ENCODE assay signal across 27 mouse cellular contexts in genomic region chr16:38375182-38375581, GRCm38 (mm10). TPM values are rescaled to one million over a fixed set of nuclear protein-coding genes. Genes with fewer than 3 reads are reported as not detected.
DNase-seq lines count a peak whose midpoint lies in the region; ATAC-seq lines count a peak whose summit lies in the region.
"Had no signal": no experiment of that assay in that cellular context is flagged by ENCODE, and none has a peak within 500 bp of the region (broad histone marks: within the 10 kb centered on the region; RNA-seq: fewer than 3 reads in every experiment).

No protein-coding gene starts in this region.

- no peak for ATAC-seq in heart, embryonic 13.5 days (ENCODE audit: extremely low read depth, insufficient number of reproducible peaks, low FRiP score, low TSS enrichment)
- no peak; the same call in 1 of the 2 replicates for ATAC-seq in liver, embryonic 11.5 days (replicated peaks; ENCODE audit: low FRiP score)
- ATAC-seq in liver, embryonic 12.5 days, result peak; percentile 22; the same call in 1 of the 2 replicates
- ATAC-seq: hindbrain, postnatal 0 days; intestine, postnatal 0 days; midbrain, embryonic 13.5 days had no signal

- H3K27me3 ChIP-seq in heart, embryonic 13.5 days (replicated peaks), result no peaks in the 10 kb centered on the region
- H3K27me3 ChIP-seq in liver, embryonic 11.5 days (replicated peaks; ENCODE audit: control insufficient read depth, insufficient read depth, low read length), result no peaks in the 10 kb centered on the region
- no peaks in the 10 kb centered on the region for H3K27me3 ChIP-seq in liver, embryonic 12.5 days (replicated peaks)
- H3K27me3 ChIP-seq: kidney, embryonic 15.5 days; midbrain, embryonic 13.5 days; neural tube, embryonic 12.5 days had no signal

- peaks cover 90% of the 10 kb centered on the region for H3K36me3 ChIP-seq in heart, embryonic 13.5 days
- no peaks in the 10 kb centered on the region for H3K36me3 ChIP-seq in liver, embryonic 11.5 days (ENCODE audit: control insufficient read depth, insufficient read depth, low read length)
- H3K36me3 ChIP-seq in liver, embryonic 12.5 days, result peaks cover 23% of the 10 kb centered on the region
- H3K36me3 ChIP-seq: forebrain, embryonic 10.5 days; kidney, embryonic 15.5 days; midbrain, embryonic 13.5 days; neural tube, embryonic 12.5 days had no signal

- H3K4me3 ChIP-seq in heart, embryonic 13.5 days, result peak overlapping the region; percentile 14; the same call in 1 of the 2 replicates
- peak overlapping the region; percentile 36 for H3K4me3 ChIP-seq in liver, embryonic 11.5 days (ENCODE audit: low read depth, low read length)
- peak overlapping the region; percentile 63 for H3K4me3 ChIP-seq in liver, embryonic 12.5 days
- H3K4me3 ChIP-seq: forebrain, embryonic 10.5 days; kidney, embryonic 15.5 days; midbrain, embryonic 13.5 days; neural tube, embryonic 12.5 days had no signal

- peak overlapping the region; percentile 70 for H3K9ac ChIP-seq in heart, embryonic 13.5 days
- peak overlapping the region; percentile 39 for H3K9ac ChIP-seq in liver, embryonic 11.5 days (ENCODE audit: low read depth, low read length)
- peak overlapping the region; percentile 70 for H3K9ac ChIP-seq in liver, embryonic 12.5 days
- H3K9ac ChIP-seq: kidney, embryonic 15.5 days; neural tube, embryonic 12.5 days had no signal

- intact Hi-C loops in heart, postnatal 10 days (cut with DNase I), result no loop called here

- peaks cover 85% of the 10 kb centered on the region for H3K4me1 ChIP-seq in heart, embryonic 13.5 days
- peaks cover 61% of the 10 kb centered on the region for H3K4me1 ChIP-seq in liver, embryonic 11.5 days (replicated peaks; ENCODE audit: control insufficient read depth, insufficient read depth, low read length)
- peaks cover 88% of the 10 kb centered on the region for H3K4me1 ChIP-seq in liver, embryonic 12.5 days

- WGBS in heart, embryonic 13.5 days, result 37% methylated on average over 7 of the region's 7 CpGs
- 41% methylated on average over 7 of the region's 7 CpGs for WGBS in liver, embryonic 11.5 days
- 18% methylated on average over 7 of the region's 7 CpGs for WGBS in liver, embryonic 12.5 days (ENCODE audit: insufficient replicate concordance)

- peak overlapping the region; percentile 59 for H3K4me2 ChIP-seq in heart, embryonic 13.5 days
- peak overlapping the region; percentile 58 for H3K4me2 ChIP-seq in liver, embryonic 11.5 days
- peak overlapping the region; percentile 70 for H3K4me2 ChIP-seq in liver, embryonic 12.5 days
- H3K4me2 ChIP-seq: midbrain, embryonic 13.5 days; neural tube, embryonic 12.5 days had no signal

- DNase-seq in heart, postnatal 10 days, result no peak
- DNase-seq in liver, embryonic 11.5 days (ENCODE audit: low spot score), result no peak
- DNase-seq in liver, result no peak
- no peak for DNase-seq in spleen, postnatal 14 days (ENCODE audit: low spot score in 2 of 2)
- no peak for DNase-seq in layer of hippocampus, adult 18-20 months (ENCODE audit: low spot score in 2 of 2)
- DNase-seq: adrenal gland, postnatal 14 days; cerebellum, adult 11 months; cerebellum, postnatal 10 days; kidney, postnatal 4 days; right cerebral cortex, postnatal 4 days; thymus, postnatal 14 days had no signal

- peak overlapping the region; percentile 46 for H3K27ac ChIP-seq in heart, embryonic 13.5 days (replicated peaks)
- H3K27ac ChIP-seq in liver, embryonic 11.5 days (ENCODE audit: low read depth, low read length), result peak overlapping the region; percentile 47; the same call in 1 of the 2 replicates
- peak overlapping the region; percentile 75 for H3K27ac ChIP-seq in liver, embryonic 12.5 days
- H3K27ac ChIP-seq: forebrain, embryonic 10.5 days; kidney, embryonic 15.5 days; macrophage; midbrain, embryonic 13.5 days; neural tube, embryonic 12.5 days had no signal

- no peaks in the 10 kb centered on the region for H3K9me3 ChIP-seq in heart, embryonic 13.5 days
- H3K9me3 ChIP-seq in liver, embryonic 11.5 days (ENCODE audit: control insufficient read depth, low read length), result no peaks in the 10 kb centered on the region
- H3K9me3 ChIP-seq in liver, embryonic 12.5 days (replicated peaks), result no peaks in the 10 kb centered on the region
- H3K9me3 ChIP-seq: forebrain, embryonic 10.5 days; kidney, embryonic 15.5 days; midbrain, embryonic 13.5 days; neural tube, embryonic 12.5 days had no signal

RNA-seq across cellular contexts. Expression of gene Popdc2, which starts 13.2 kb away (rescaled TPM):
- polyA plus RNA-seq in heart, embryonic 13.5 days (2015; fragmentation: Nextera tagmentation; extraction: Ambion mirVana), result 298 and 317 TPM in 2 replicates
- total RNA-seq in heart, postnatal 10 days (2021), result 100 to 1,000 TPM; 675 to 721 TPM
- polyA plus RNA-seq in liver, embryonic 11.5 days (2014; fragmentation: Nextera tagmentation; extraction: Ambion mirVana), result 14.8 and 15.8 TPM in 2 replicates
- polyA plus RNA-seq in liver, embryonic 12.5 days (2016; fragmentation: Nextera tagmentation; extraction: Ambion mirVana), result 20.3 and 24.8 TPM in 2 replicates
- total RNA-seq in layer of hippocampus, adult 18-20 months (2021), result under 1 TPM; 0.20 to 0.66 TPM
- total RNA-seq: granulocyte monocyte progenitor cell, adult 5-6 weeks had no signal
- polyA plus RNA-seq: macrophage had no signal

RNA-seq across cellular contexts. Expression of gene Gm21987, which starts 28.3 kb away (rescaled TPM):
- 5.1 and 5.7 TPM in 2 replicates for polyA plus RNA-seq in heart, embryonic 13.5 days (2015; fragmentation: Nextera tagmentation; extraction: Ambion mirVana)
- not detected for total RNA-seq in heart, postnatal 10 days (2021)
- polyA plus RNA-seq in liver, embryonic 11.5 days (2014; fragmentation: Nextera tagmentation; extraction: Ambion mirVana), result not detected in 2 replicates
- polyA plus RNA-seq in liver, embryonic 12.5 days (2016; fragmentation: Nextera tagmentation; extraction: Ambion mirVana), result not detected in 2 replicates
- total RNA-seq in layer of hippocampus, adult 18-20 months (2021), result not detected
- total RNA-seq: adrenal gland, postnatal 14 days; ES-E14; gastrocnemius, adult 8-10 months; granulocyte monocyte progenitor cell, adult 5-6 weeks; hindbrain, postnatal 0 days; layer of hippocampus, postnatal 14 days had no signal
- polyA plus RNA-seq: embryonic facial prominence, embryonic 14.5 days; forebrain, embryonic 10.5 days; hindbrain, postnatal 0 days; kidney, embryonic 15.5 days; limb, embryonic 14.5 days; macrophage; midbrain, embryonic 13.5 days; neural tube, embryonic 12.5 days; testis, adult 2 months had no signal

RNA-seq across cellular contexts. Expression of gene Cox17, which starts 28.4 kb away (rescaled TPM):
- 237 and 277 TPM in 2 replicates for polyA plus RNA-seq in heart, embryonic 13.5 days (2015; fragmentation: Nextera tagmentation; extraction: Ambion mirVana)
- 100 to 1,000 TPM; 250 to 263 TPM for total RNA-seq in heart, postnatal 10 days (2021)
- polyA plus RNA-seq in liver, embryonic 11.5 days (2014; fragmentation: Nextera tagmentation; extraction: Ambion mirVana), result 441 and 497 TPM in 2 replicates
- polyA plus RNA-seq in liver, embryonic 12.5 days (2016; fragmentation: Nextera tagmentation; extraction: Ambion mirVana), result 404 and 417 TPM in 2 replicates
- 100 to 1,000 TPM; 136 to 147 TPM for total RNA-seq in layer of hippocampus, adult 18-20 months (2021)

RNA-seq across cellular contexts. Expression of gene Maats1, which starts 33.2 kb away (rescaled TPM):
- 0.16 TPM in 1 of 2 replicates, not detected in the other for polyA plus RNA-seq in heart, embryonic 13.5 days (2015; fragmentation: Nextera tagmentation; extraction: Ambion mirVana)
- not detected for total RNA-seq in heart, postnatal 10 days (2021)
- 0.05 TPM in 1 of 2 replicates, not detected in the other for polyA plus RNA-seq in liver, embryonic 11.5 days (2014; fragmentation: Nextera tagmentation; extraction: Ambion mirVana)
- polyA plus RNA-seq in liver, embryonic 12.5 days (2016; fragmentation: Nextera tagmentation; extraction: Ambion mirVana), result 0.05 TPM in 1 of 2 replicates, not detected in the other
- total RNA-seq in layer of hippocampus, adult 18-20 months (2021), result 1 to 10 TPM; 1.1 to 1.5 TPM
- total RNA-seq: gastrocnemius, adult 8-10 months; granulocyte monocyte progenitor cell, adult 5-6 weeks had no signal
- polyA plus RNA-seq: macrophage had no signal

RNA-seq across cellular contexts. Expression of gene Pla1a, which starts 57.8 kb away (rescaled TPM):
- 0.37 and 0.69 TPM in 2 replicates for polyA plus RNA-seq in heart, embryonic 13.5 days (2015; fragmentation: Nextera tagmentation; extraction: Ambion mirVana)
- 10 to 100 TPM in 1 of 2 experiments, 1 to 10 TPM in 1; 9.8 to 12.1 TPM for total RNA-seq in heart, postnatal 10 days (2021)
- 0.79 and 1.4 TPM in 2 replicates for polyA plus RNA-seq in liver, embryonic 11.5 days (2014; fragmentation: Nextera tagmentation; extraction: Ambion mirVana)
- 3.4 TPM in 2 replicates for polyA plus RNA-seq in liver, embryonic 12.5 days (2016; fragmentation: Nextera tagmentation; extraction: Ambion mirVana)
- total RNA-seq in layer of hippocampus, adult 18-20 months (2021), result 1 to 10 TPM in 1 of 2 experiments, under 1 TPM in 1; 0.61 to 1.1 TPM
- total RNA-seq: granulocyte monocyte progenitor cell, adult 5-6 weeks had no signal
- polyA plus RNA-seq: forebrain, embryonic 10.5 days; macrophage had no signal

Comparison
In these comparisons a context has a peak if more than half of its experiments do, and no peak if none do; other contexts are left out.
1. RNA of gene Popdc2, which starts 13.2 kb away (polyA plus RNA-seq): 298 to 317 TPM in heart, embryonic 13.5 days; 20.3 to 24.8 TPM in liver, embryonic 12.5 days and 14.8 to 15.8 TPM in liver, embryonic 11.5 days; every median in the first group is over 10 times any median in the second.
2. Peak in every context shown above with its lines, with median percentiles within 50 percentile points of each other: H3K27ac ChIP-seq, H3K4me2 ChIP-seq, H3K4me3 ChIP-seq and H3K9ac ChIP-seq.